Mouse (Mus musculus) limb, embryonic 13.5 days (tissue): Measurements from ENCODE around the gene Ahsg. TPM values are rescaled to one million over a fixed set of nuclear protein-coding genes. Genes with fewer than 3 reads are reported as not detected.

Source experiments
- polyA plus RNA-seq: library from polyadenylated mRNA; unstranded; fragments of >200 nt; fragmentation: Nextera tagmentation; extraction: Ambion mirVana; gene quantifications from 2 replicates; pipeline ENCODE4 v1.2.1, GENCODE M21; 2015

Ahsg gene
- polyA plus RNA-seq, 1 experiment from 2014 or later, result not detected

Other genes starting within 250 kb of the Ahsg start
- 0.08 and 0.20 TPM in 2 replicates for gene Dgkg, start 234.1 kb upstream of the Ahsg start, polyA plus RNA-seq
- gene Crygs, start 79.7 kb upstream of the Ahsg start, polyA plus RNA-seq, result not detected in 2 replicates
- 32.0 and 34.4 TPM in 2 replicates for gene Tbccd1, start 33.6 kb upstream of the Ahsg start, polyA plus RNA-seq
- 106 and 110 TPM in 2 replicates for gene Dnajb11, start 33.4 kb upstream of the Ahsg start, polyA plus RNA-seq
- not detected in 2 replicates for gene Fetub, start 27.1 kb downstream of the Ahsg start, polyA plus RNA-seq
- not detected in 2 replicates for gene Hrg, start 59.8 kb downstream of the Ahsg start, polyA plus RNA-seq
- gene Kng2, start 138.2 kb downstream of the Ahsg start, polyA plus RNA-seq, result 0.17 TPM in 1 of 2 replicates, not detected in the other
- 0.15 and 1.1 TPM in 2 replicates for gene Kng1, start 166.6 kb downstream of the Ahsg start, polyA plus RNA-seq
- gene Eif4a2, start 216.2 kb downstream of the Ahsg start, polyA plus RNA-seq, result 249 and 265 TPM in 2 replicates
- gene Rfc4, start 236.5 kb downstream of the Ahsg start, polyA plus RNA-seq, result 136 TPM in 2 replicates